Mouse (Mus musculus) heart, embryonic 13.5 days (tissue): ENCODE measurements around the gene Asxl1. TPM values are rescaled to one million over a fixed set of nuclear protein-coding genes. Genes with fewer than 3 reads are reported as not detected.
A peak's percentile ranks its signal among the peaks of the same experiment; 100 is the strongest.

ENCODE experiments used
- ATAC-seq: fragments of 200-750 bp; cut with Nextera tagmentation; 2 replicates; pipeline ENCODE4 v1.8.0; 2017; ENCODE audit warnings: moderate TSS enrichment; ENCODE audit not compliant: insufficient number of reproducible peaks, low FRiP score, low TSS enrichment; ENCODE audit errors: extremely low read depth
- H3K27ac ChIP-seq: fragments of 300-500 bp; sonication (generic); replicated peaks from 2 replicates; pipeline ENCODE4 v1.5.1; 2015; ENCODE audit warnings: moderate library complexity, mild to moderate bottlenecking, inconsistent platforms
- H3K27me3 ChIP-seq: fragments of 300-500 bp; sonication (generic); replicated peaks from 2 replicates; pipeline ENCODE4 v1.6.1; 2015; ENCODE audit warnings: mild to moderate bottlenecking, inconsistent platforms
- H3K36me3 ChIP-seq: fragments of 300-500 bp; sonication (generic); 2 replicates; pipeline ENCODE4 v1.6.1; 2015; ENCODE audit warnings: mild to moderate bottlenecking, inconsistent platforms
- H3K4me1 ChIP-seq: fragments of 300-500 bp; sonication (generic); 2 replicates; pipeline ENCODE4 v1.6.1; 2015; ENCODE audit warnings: inconsistent platforms
- H3K4me2 ChIP-seq: fragments of 300-500 bp; sonication (generic); 2 replicates; pipeline ENCODE4 v1.6.1; 2015; ENCODE audit warnings: inconsistent platforms, mild to moderate bottlenecking, moderate library complexity
- H3K4me3 ChIP-seq: fragments of 300-500 bp; sonication (generic); 2 replicates; pipeline ENCODE4 v1.5.1; 2015; ENCODE audit warnings: moderate library complexity, mild to moderate bottlenecking, inconsistent platforms
- H3K9ac ChIP-seq: fragments of 300-500 bp; sonication (generic); 2 replicates; pipeline ENCODE4 v1.6.1; 2015; ENCODE audit warnings: inconsistent platforms, mild to moderate bottlenecking, moderate library complexity
- H3K9me3 ChIP-seq: fragments of 300-500 bp; sonication (generic); 2 replicates; pipeline ENCODE4 v1.6.1; 2016; ENCODE audit warnings: inconsistent platforms
- WGBS: fragments of 180-500 bp; shearing (Covaris S2); methylation state at CpG from one replicate; pipeline ENCODE4 v1.1.7; 2015; ENCODE audit warnings: mixed read lengths; 5-methylcytosine and 5-hydroxymethylcytosine counted together
- polyA plus RNA-seq: library from polyadenylated mRNA; unstranded; fragments of >200 nt; fragmentation: Nextera tagmentation; extraction: Ambion mirVana; gene quantifications from 2 replicates; pipeline ENCODE4 v1.2.1, GENCODE M21; 2015

Gene Asxl1
- polyA plus RNA-seq, 1 experiment from 2014 or later: 6.4 TPM

- H3K27me3 ChIP-seq: no peaks in the 10 kb centered on the region
- no peak overlapping the region for H3K4me3 ChIP-seq
- H3K9me3 ChIP-seq: no peaks in the 10 kb centered on the region
- peaks cover 31% of the 10 kb centered on the region for H3K4me1 ChIP-seq
- H3K9ac ChIP-seq: no peak overlapping the region
- WGBS: 25% methylated on average over 2 of the region's 2 CpGs
- no peak overlapping the region for H3K4me2 ChIP-seq
- peaks cover 99% of the 10 kb centered on the region for H3K36me3 ChIP-seq
- no peak overlapping the region for H3K27ac ChIP-seq
- no peak for ATAC-seq
Measured at GRCm38 (mm10) chr2:153414607-153415006, 69.0 kb downstream of the Asxl1 start.

DNA sequence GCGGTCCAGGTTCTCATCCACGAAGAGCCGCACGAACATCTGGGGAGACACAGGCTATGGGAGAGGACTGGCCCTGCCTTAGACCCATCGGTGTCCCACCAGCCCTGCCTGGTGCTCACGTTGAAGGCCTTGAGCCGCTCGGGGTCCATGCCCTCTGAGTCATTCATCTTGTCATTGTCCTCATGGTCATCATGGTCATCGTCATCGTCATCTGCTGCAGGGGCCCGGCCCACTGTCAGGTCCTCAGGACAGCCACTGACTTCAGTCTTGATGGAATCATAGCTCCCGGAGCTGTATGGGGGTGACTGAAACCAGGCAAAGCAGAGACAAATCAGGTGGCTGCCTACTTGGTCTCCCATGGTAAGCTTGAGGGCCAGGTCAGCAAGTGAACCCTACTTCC, 72.2 kb downstream of the Asxl1 start:
- WGBS: 92% methylated on average over 12 of the region's 12 CpGs
- peaks cover 17% of the 10 kb centered on the region for H3K4me1 ChIP-seq

DNA sequence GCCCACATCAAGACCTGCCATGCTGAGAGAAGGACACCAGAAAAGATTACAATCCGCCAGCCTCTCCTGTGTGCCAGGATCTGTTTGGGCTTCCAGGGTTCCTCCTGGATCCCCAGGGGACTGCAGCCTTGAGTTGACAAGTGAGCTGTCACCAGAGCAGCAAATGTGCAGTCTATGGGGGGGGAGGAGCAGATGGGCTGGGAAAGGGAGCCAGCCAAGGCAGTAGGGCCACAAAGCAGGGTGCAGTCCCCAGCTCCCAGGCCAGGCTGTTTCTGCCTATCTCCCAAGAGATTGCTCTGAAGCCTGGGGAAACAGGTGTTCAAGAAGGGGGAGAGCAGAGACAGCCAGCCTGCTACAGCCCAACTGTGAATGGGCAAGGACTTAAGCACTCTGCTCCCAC, 72.8 kb downstream of the Asxl1 start:
- H3K4me3 ChIP-seq: no peak overlapping the region
- no peak for ATAC-seq
- no peak overlapping the region for H3K27ac ChIP-seq
- H3K4me2 ChIP-seq: no peak overlapping the region
- peaks cover 22% of the 10 kb centered on the region for H3K4me1 ChIP-seq
- H3K9ac ChIP-seq: no peak overlapping the region
- H3K27me3 ChIP-seq: no peaks in the 10 kb centered on the region
- 84% methylated on average over 1 of the region's 1 CpGs for WGBS
- H3K9me3 ChIP-seq: no peaks in the 10 kb centered on the region
- H3K36me3 ChIP-seq: peaks cover 75% of the 10 kb centered on the region

More for the DNA sequence above, 72.2 kb downstream of the Asxl1 start:
- Histone ChIP-seq H3K9ac (no peak overlapping the region), H3K36me3 (peaks cover 80% of the 10 kb centered on the region), H3K9me3 (no peaks in the 10 kb centered on the region), H3K27ac (no peak overlapping the region), H3K4me3 (no peak overlapping the region), H3K27me3 (no peaks in the 10 kb centered on the region), H3K4me2 (no peak overlapping the region)
- ATAC-seq: no peak

DNA sequence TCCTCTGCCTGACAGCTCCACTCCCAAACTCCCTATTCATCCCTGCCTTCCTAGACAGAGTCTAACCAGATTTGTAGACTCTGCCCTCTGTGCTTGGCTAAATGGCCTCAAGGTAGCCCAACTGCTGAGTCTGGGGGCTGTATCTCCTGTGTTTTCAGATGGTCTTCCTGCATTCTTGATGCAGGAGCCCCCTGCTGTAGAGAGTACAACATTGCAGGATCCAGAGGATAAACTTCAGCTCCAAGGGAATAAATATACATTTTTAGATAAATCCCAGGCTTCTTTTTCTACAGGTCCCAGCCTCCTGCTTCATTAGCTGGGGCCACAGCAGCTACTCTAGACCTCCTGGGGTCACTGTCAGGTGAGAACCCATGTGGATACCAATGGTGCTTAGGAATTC, 75.6 kb downstream of the Asxl1 start:
- Histone ChIP-seq H3K4me1 (peaks cover 51% of the 10 kb centered on the region), H3K9me3 (no peaks in the 10 kb centered on the region), H3K36me3 (peaks cover 62% of the 10 kb centered on the region), H3K4me3 (no peak overlapping the region), H3K27ac (no peak overlapping the region), H3K9ac (no peak overlapping the region), H3K27me3 (no peaks in the 10 kb centered on the region), H3K4me2 (no peak overlapping the region)
- ATAC-seq: no peak

- WGBS: 37% methylated on average over 5 of the region's 5 CpGs
- Histone ChIP-seq H3K4me2 (no peak overlapping the region), H3K9me3 (no peaks in the 10 kb centered on the region), H3K4me1 (peaks cover 56% of the 10 kb centered on the region), H3K9ac (no peak overlapping the region), H3K36me3 (peaks cover 55% of the 10 kb centered on the region), H3K27ac (no peak overlapping the region), H3K27me3 (no peaks in the 10 kb centered on the region), H3K4me3 (no peak overlapping the region)
- no peak for ATAC-seq
Measured at GRCm38 (mm10) chr2:153422051-153422450, 76.4 kb downstream of the Asxl1 start.

GRCm38 (mm10) chr2:153423113-153423512, 77.5 kb downstream of the Asxl1 start:
- H3K9me3 ChIP-seq: no peaks in the 10 kb centered on the region
- peaks cover 67% of the 10 kb centered on the region for H3K4me1 ChIP-seq
- H3K9ac ChIP-seq: peak overlapping the region; percentile 37; the same call in 1 of the 2 replicates
- peak overlapping the region; percentile 45 for H3K27ac ChIP-seq
- 77% methylated on average over 3 of the region's 3 CpGs for WGBS
- no peak overlapping the region for H3K4me2 ChIP-seq
- ATAC-seq: no peak
- no peak overlapping the region for H3K4me3 ChIP-seq
- no peaks in the 10 kb centered on the region for H3K27me3 ChIP-seq
- H3K36me3 ChIP-seq: peaks cover 50% of the 10 kb centered on the region

GRCm38 (mm10) chr2:153424557-153424956, 78.9 kb downstream of the Asxl1 start:
- Histone ChIP-seq H3K4me3 (no peak overlapping the region), H3K27ac (no peak overlapping the region), H3K27me3 (no peaks in the 10 kb centered on the region), H3K9ac (no peak overlapping the region; the same call in 1 of the 2 replicates), H3K4me2 (no peak overlapping the region), H3K36me3 (peaks cover 50% of the 10 kb centered on the region), H3K9me3 (no peaks in the 10 kb centered on the region), H3K4me1 (peaks cover 73% of the 10 kb centered on the region)
- ATAC-seq: no peak
- WGBS: 75% methylated on average over 8 of the region's 8 CpGs

DNA sequence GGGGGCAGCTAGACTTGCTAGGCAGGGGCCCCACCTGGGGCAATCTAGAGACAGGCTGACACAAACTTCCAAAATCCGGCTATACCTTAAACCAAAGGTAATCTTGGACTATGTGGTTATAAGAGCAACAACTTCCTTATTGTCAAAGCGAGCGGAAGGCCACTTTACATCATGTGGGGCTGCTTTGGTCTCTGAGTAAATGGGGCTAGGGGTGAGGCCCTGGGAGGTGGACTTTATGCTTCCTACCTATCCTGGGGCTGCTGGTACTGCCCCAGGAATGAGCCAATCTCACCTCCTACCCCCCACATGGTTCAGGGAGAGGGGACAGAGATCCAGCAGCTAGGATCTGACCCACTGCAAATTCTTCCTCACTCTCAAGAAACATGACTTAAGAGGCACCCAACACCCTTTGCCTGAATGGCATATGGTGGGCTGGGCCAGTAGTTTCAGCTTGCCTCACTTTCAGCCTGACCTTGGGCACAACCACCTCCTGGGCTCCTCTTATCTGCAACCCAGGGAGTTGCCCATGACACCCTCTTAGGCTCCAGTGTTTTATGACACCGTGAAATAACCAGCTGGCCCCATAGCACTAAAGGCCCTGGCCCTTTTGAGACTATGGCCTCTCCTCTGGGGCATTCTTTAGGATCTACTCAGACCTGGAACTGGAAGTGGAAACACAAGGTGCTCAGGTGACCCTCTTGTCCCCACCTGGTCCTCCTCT, 79.7 kb downstream of the Asxl1 start:
- WGBS: 85% methylated on average over 4 of the region's 4 CpGs
- H3K27me3 ChIP-seq: no peaks in the 10 kb centered on the region
- H3K9me3 ChIP-seq: no peaks in the 10 kb centered on the region
- 0 out of 2 replicates have a peak overlapping the region, but pooled peaks have one; percentile 37 for H3K9ac ChIP-seq
- no peak overlapping the region for H3K4me2 ChIP-seq
- peaks cover 50% of the 10 kb centered on the region for H3K36me3 ChIP-seq
- peak overlapping the region; percentile 43 for H3K27ac ChIP-seq
- H3K4me3 ChIP-seq: no peak overlapping the region
- peaks cover 75% of the 10 kb centered on the region for H3K4me1 ChIP-seq
- no peak for ATAC-seq

- Histone ChIP-seq H3K36me3 (peaks cover 52% of the 10 kb centered on the region), H3K27me3 (no peaks in the 10 kb centered on the region), H3K27ac (peak overlapping the region; percentile 43), H3K4me3 (no peak overlapping the region), H3K9ac (peak overlapping the region; percentile 37; the same call in 1 of the 2 replicates), H3K4me2 (no peak overlapping the region), H3K4me1 (peaks cover 80% of the 10 kb centered on the region), H3K9me3 (no peaks in the 10 kb centered on the region)
- no peak for ATAC-seq
- 71% methylated on average over 9 of the region's 9 CpGs for WGBS
Measured at GRCm38 (mm10) chr2:153425998-153426670, 80.5 kb downstream of the Asxl1 start.

- peaks cover 60% of the 10 kb centered on the region for H3K36me3 ChIP-seq
- ATAC-seq: no peak; the same call in 1 of the 2 replicates
- no peak overlapping the region for H3K4me3 ChIP-seq
- no peaks in the 10 kb centered on the region for H3K9me3 ChIP-seq
- H3K9ac ChIP-seq: peak overlapping the region; percentile 37; the same call in 1 of the 2 replicates
- H3K27me3 ChIP-seq: no peaks in the 10 kb centered on the region
- no peak overlapping the region for H3K4me2 ChIP-seq
- H3K27ac ChIP-seq: peak overlapping the region; percentile 67
- 13% methylated on average over 2 of the region's 2 CpGs for WGBS
- H3K4me1 ChIP-seq: peaks cover 88% of the 10 kb centered on the region
Measured at GRCm38 (mm10) chr2:153426931-153427330, 81.3 kb downstream of the Asxl1 start.

- 43% methylated on average over 2 of the region's 2 CpGs for WGBS
- peaks cover 88% of the 10 kb centered on the region for H3K4me1 ChIP-seq
- no peak overlapping the region for H3K4me3 ChIP-seq
- ATAC-seq: no peak
- no peaks in the 10 kb centered on the region for H3K27me3 ChIP-seq
- peaks cover 66% of the 10 kb centered on the region for H3K36me3 ChIP-seq
- no peak overlapping the region for H3K4me2 ChIP-seq
- peak overlapping the region; percentile 54 for H3K27ac ChIP-seq
- no peaks in the 10 kb centered on the region for H3K9me3 ChIP-seq
- no peak overlapping the region for H3K9ac ChIP-seq
Measured at GRCm38 (mm10) chr2:153428485-153428884, 82.9 kb downstream of the Asxl1 start.
